Mouse (Mus musculus) heart, adult 9 months (tissue): ENCODE results near the gene Hs3st5.
"Not testable (repeated sequence)": the region's sequence is repeated elsewhere in the genome, so short reads cannot be mapped to it uniquely, and the experiment has no call there.

Experiments used
- DNase-seq, 2 experiments: peaks; one replicate each; pipeline ENCODE4 v3.0.0; 2022; ENCODE audit warnings: low spot score in 2 of 2

The Hs3st5 gene

DNA sequence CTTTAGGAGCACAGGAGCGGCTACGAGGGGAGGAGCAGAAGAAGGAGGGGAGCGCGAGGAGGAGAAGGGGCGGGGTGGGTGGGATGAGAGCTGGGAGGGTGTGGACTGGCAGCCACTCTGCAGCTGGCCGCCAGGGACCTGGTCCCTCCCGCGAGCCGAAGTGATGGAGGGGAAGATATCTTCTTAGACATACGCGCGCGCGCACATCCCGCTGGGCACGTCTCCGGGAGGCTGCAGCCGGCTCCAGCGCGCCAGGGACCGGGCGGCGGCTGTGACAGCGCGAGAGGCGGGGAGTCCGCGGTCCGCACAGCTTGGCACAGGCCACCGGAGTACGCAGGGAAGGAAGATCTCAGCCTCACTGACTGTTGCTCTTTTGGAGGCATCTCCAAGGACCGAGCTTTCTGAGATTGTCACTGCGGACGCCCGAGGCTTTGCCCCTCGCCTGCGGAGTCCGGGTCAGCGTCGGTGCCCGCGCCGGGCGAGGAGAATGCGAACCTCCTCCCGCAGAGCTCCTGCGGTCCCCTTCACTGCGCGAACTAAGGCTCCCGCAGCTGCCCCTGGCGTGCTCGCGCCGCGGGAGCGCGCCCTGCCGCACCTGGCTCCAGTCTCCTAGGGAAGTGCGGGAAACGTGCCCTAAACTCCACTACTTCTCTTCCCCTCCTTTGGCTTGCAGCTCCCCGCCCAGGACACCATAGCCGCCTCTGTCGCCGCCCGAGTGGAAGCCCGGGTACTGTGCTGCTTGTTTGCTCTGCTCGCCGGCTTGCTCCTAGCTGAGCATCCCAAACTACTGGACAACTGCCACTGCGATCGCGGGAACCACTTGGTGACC lies at the start of gene Hs3st5:
Gene Hs3st5 (plus strand): TSS at position 88 of the 829 bp plus-strand sequence.
- no peak for DNase-seq

DNA sequence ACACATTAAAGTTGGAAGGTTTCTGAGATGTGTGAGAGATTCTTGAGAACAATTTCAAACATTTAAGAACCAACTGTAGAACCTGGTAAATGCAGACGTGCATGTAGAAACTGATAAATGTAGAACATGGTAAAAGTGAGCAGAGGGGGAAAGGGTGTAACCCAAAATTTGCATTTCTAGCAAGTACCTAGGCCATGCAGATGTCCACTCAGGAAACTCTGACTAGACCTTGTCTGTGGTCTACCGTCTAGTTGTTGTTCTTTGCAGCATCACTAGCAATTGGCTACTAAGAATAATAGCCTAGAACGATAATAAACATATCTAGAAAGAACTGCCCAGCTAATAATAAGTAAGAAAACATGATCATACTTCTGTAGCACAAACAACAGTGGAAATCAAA lies 38.0 kb upstream of the Hs3st5 start:
- no peak for DNase-seq

DNA sequence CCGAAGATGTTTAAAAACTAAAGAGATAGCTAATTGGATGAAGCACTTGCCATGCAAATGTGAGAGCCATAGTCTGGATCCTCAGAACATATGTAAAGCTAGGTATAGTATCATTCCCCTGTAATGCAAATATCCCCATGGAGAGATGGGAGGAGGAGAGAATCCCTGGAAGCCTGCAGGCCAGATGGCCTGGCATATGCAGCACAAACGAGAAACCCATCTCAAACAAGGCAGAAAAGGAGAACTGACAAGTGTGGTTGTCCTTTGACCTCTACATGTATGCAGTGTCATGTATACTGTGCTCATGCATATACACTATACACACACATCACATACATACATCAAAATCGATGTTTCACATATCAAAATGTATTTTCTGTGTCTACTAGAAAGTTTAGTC lies 35.5 kb upstream of the Hs3st5 start:
- no peak for DNase-seq

DNA sequence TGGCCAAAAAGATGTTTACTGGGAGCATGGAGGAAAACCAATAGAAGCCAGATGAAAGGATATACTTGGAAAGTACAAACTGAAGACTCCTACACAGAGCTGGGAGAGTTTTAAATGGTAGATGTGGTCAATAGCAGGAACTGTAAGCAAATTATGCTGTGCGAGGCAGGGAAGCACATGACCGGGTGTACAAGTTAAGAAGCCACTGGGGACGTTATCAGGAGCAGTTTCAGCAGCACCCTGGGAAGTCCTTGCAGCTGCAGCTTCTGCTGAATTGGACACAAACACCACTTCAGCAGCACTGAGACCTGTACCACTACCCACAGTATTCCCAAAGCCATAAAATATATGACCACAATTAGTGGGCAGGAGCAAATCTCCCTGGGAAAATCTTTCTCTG lies 31.8 kb upstream of the Hs3st5 start:
- no peak for DNase-seq

DNA sequence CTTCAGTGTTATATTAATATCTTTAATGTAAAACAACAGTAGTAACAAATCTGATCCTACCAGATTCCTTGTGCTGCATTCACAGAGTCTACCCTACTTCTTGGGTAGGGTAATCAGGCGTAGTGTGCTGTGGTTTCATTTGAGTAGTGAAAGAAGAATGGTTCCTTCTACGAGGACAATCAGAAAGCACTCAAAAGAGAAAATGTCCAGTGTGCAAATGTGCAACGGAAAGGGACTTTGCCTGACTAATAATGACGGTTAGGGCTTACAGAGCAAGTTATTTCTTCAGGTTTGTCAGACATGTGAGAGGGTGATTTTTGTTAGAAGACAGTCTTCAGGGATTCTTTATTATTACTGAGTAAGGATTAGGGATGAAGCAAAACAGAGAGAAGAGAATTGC lies 29.1 kb upstream of the Hs3st5 start:
- DNase-seq: no peak

DNA sequence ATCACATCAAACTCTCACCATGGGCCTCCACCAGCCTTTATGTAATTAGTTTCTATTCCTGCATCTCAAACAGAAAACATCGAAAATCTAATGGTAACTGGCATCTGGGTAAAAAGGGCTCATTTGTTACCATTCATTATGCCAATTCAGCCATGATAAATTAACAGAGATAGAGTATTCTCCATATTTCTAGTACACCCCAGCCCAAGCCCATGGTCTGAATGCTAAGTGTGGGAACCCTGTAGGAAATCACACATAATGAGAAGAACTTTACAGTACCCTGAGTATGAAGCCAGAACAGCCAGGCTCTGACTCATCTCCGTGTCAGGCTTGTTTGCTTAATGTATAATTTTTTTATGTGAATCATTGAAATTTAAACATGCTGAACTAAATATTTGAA lies 23.3 kb upstream of the Hs3st5 start:
- DNase-seq: no peak

DNA sequence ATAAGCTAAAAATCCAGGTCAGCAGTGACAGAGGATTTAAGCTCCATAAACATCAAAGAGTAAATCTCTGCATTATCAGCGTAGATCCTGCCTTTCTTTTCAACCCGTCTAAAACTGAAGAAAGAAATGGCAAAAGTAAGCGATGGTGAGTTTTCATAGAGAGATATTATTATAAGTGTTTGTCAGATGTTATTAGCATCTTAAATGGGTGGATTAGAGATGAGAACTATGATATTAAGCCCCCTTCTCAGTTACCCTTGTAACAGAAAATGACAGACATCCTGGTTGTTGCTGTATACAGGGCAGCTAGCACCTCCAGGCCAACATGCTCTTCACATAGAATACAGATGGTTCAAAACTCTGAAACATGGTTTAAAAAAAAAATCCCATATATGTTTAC lies 22.6 kb upstream of the Hs3st5 start:
- no peak for DNase-seq

DNA sequence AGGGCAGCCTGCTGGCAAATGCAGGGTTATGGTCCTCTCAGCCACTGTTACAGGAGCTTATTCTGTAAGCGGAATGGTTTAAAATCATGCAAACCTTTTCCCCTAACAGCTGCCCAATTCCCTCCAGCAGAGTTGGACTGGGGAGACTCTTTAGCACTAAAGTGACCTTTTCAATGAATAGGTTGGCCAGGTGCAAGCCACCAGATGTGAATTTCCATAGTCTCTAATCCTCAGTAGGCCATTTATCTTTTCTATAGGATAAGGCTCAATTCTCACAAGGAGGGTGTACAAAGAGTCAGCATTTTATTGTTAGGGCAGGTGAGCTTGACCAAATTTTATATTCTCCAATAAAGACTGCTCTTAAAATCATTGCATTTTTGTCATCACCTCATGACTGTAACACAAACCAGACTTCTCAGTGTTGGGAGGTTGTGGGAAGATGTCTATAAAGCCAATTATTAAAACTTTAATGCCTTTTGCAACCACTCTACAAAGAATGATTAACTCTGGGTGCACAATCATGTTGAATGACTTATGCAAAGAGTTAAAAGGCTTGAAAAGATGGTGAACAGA lies 21.8 kb upstream of the Hs3st5 start:
- no peak for DNase-seq

DNA sequence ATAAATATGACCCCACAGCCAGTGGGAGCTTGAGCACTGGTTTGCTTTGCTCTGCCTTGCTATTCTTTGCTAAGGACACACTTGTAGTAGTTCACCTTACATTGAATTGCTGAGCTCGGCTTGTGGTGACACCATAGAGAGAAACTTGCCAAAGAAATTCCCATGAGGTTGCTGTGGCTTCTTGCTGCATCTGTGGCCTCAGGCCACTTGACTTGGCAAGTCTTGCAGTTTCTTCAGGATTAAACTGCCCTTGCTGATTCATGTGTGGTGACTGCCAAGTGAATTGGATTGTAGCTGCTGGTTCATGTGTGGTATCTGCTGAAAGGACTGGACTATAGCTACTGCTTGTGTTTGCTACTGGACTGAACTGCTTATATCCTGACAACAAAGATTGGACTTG lies 13.0 kb upstream of the Hs3st5 start:
- no peak for DNase-seq

DNA sequence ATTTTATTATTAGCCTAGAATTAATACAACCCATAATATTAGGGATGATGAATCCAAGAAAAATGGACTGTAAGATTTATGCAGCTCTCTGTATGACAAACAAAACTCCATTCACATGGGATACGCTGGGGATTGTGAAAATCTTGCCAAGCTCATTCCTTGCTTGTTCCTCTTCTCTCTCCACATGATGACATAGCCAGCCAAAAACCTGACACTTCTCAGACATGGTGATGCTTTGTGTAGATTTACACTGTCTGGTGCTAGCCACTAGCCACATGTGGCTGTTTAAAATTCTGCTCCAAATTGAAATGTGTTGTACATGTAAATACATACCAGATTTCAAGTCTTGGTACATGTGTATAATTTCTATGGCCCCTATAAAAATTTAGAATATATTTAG lies 6.9 kb upstream of the Hs3st5 start:
- no peak for DNase-seq

DNA sequence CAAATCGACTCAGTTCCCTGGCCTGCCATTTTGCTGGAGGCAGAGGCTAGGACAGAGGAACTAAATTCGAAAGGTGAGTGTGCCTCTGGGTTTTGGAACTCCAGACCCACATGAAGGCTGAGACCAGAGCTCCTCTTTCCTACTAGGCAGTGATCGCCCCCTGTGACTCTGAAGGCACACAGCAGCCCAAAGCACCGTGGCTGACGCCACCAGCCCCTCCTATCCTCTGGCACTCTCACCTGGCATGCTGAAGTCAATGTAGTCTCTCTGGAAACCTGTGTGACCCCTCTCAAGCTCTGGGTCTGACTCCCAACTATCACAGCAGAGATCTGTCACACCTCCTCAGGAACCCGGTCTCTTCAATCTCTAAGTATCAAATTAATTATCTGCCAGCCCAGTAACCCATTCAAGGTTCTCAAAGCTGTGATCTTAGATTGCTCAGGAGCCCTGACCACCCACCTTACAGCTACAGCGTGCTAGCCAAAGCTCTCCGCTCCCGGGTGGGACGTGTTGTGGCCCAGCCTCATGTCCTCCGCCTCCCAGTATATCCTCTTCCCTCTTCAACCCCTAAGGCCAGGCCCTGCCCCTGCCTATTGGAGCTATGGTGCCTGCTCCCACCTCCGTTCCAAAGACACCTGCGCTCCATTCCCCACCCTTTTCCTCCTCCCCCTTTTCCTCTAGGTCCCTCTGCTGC lies 434 bp upstream of the Hs3st5 start:
- no peak for DNase-seq

DNA sequence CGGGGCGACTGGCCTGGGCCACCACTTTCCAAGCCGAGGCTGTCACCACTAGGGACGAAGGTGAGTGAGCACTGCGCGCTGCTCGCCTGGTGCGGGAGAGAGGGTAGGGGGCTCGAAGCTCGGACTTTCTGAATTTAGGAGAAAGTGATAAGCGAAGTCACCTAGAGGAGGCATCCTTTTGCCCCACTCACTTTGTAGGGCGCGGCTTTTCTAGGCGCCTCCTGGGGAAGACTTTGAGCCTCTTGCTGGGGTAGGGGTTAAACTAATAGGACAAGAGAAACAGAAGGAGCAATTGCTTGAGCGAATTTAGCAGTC lies 899 bp downstream of the Hs3st5 start:
- no peak for DNase-seq

DNA sequence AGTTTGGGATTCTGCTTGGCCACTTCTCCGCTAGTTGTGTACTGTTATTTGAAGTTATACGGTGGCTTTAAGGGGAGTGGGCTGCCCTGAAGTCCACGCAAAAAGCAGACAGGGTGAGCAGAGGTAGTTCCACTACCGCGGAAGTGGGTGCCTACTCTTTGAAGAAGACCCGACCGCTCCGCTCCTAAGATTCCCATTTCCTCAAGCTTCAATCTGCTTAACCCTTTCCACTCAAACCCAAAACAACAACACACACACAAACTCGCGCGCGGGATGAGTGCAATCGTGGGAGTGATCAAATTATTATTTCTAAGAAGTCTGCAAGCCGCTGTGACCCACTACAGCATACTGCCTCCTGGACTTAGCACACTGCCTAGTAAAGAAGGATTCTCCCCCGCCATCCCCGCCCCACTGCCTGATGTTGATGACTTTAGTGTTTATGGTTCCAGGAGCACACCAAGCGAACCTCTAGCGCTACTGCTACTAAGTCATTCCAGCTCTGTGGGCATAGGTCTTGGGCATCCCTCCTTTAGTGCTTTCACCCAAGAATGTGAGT lies 1.5 kb downstream of the Hs3st5 start:
- no peak for DNase-seq

DNA sequence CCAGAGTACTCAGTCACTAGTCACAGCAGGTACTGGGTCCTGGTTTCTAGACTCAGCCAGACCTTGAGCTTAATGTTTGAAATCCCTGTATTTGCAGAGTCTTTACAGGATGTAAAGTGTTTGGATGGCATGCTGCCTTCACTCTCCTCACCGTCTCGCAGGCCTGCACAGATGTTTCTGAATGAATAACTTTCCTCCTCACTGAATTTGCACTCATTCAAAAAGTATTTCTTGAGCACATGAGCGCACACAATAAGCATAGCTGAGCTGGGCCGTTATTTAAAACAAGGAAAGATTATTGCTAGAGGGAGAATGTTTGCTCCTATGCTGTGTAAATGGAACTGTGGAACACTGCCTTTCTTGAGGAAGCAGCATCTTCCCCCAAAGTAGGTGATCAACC lies 2.9 kb downstream of the Hs3st5 start:
- DNase-seq: no peak

DNA sequence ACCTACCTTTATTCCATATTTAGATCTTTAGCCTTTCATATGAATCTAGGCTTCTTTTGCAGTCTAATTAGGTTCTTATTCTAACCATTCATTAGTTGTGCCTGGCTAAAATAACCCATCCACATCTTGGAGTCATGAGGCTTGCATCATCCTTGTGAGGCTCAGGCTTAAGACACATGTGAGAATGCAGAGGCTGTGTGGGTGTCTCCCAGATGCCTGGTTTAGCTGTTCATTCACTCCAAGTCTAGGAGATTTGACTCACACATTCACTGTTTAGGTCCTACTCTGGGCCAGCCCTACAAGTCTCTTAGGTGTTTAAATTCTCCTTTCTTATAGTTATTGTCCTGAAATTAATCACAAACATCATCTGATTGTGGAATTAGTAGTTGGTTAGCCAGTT lies 17.3 kb downstream of the Hs3st5 start:
- no peak for DNase-seq

DNA sequence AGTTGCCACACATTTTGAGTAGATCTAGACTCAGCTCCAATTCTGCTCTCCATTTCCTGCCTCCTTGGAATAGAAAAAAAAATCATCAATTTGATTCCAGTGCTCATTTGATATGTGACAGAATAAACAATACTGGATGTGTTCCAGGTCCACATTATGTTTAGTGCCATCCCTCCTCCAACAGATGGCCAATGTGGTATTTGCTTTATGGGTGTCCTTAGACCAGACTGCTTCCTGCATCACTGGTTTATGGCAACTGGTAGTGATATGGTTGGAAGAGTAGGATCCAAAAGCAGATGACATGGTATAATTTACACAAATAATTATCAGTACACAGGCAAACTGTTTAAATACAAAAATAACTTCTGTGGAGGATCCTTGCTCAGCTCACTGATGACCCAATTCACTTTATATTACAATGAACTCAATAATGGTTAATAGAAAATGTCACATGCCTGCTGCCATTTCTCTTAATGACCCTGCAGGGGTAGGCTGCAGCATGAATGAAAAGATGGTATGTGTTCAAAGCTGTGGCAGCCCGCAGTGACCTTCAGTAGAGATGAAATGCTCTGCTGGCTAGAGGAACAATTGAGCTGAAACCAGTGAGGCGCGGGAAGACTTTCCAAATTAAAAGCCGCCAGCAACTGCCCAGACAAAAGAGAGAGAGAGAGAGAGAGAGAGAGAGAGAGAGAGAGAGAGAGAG lies 27.2 kb downstream of the Hs3st5 start:
- no peak for DNase-seq

DNA sequence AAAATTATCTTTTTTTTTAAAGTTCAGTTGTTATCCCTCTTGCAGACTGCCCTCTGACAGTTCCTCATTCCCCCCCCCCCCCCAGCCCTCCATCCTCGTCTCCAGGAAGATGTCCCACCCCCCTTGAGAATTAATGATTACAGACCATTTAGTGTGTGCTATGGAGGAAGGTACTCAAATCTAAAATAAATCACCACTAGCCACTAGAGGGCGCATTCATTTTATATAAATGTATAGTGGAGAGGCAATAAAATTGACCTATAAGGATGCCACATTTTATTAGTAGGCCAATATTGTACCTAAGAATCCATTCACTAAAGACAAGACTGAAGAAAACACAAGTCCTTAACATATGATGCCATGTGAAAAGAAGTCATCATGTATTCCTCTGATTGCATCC lies 40.0 kb downstream of the Hs3st5 start:
- no peak for DNase-seq

DNA sequence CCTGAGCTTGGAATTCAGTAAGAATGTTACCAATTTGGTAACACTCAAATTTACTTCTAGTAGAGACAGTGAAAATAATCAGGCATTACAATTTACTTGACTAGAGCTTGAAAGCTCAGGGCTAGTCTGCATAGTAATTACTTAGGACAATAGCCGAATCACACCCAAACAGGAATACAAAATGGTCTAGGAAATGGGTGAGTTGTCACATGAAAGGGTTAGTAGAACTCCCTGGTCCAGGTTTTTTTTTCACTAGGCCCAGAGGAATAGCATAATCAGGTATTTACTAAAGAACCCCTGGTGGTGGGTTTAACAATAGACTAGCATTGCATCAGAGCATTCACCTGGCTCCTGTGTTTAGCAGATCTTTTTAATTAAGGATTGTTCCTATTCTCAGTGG lies 41.1 kb downstream of the Hs3st5 start:
- DNase-seq: not testable (repeated sequence)

DNA sequence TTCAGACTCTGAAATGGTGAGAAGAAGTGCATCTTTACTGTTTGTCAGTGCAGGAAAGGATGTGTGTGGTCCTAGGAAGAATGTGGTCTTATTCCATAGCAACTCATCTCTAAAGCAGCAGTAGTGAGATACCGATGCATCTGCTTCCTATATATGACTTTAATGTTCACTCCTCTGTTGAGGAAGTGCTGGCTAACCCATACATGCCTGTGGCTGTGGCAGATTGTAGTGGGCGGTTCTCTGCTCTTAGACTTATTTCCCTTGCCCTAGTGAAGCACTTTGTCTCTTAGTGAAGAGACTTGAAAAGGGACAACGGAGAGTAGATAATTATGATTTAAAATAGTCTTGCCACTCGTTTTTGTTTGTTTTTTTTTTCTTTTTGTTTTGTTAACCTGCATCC lies 47.4 kb downstream of the Hs3st5 start:
- DNase-seq: no peak

DNA sequence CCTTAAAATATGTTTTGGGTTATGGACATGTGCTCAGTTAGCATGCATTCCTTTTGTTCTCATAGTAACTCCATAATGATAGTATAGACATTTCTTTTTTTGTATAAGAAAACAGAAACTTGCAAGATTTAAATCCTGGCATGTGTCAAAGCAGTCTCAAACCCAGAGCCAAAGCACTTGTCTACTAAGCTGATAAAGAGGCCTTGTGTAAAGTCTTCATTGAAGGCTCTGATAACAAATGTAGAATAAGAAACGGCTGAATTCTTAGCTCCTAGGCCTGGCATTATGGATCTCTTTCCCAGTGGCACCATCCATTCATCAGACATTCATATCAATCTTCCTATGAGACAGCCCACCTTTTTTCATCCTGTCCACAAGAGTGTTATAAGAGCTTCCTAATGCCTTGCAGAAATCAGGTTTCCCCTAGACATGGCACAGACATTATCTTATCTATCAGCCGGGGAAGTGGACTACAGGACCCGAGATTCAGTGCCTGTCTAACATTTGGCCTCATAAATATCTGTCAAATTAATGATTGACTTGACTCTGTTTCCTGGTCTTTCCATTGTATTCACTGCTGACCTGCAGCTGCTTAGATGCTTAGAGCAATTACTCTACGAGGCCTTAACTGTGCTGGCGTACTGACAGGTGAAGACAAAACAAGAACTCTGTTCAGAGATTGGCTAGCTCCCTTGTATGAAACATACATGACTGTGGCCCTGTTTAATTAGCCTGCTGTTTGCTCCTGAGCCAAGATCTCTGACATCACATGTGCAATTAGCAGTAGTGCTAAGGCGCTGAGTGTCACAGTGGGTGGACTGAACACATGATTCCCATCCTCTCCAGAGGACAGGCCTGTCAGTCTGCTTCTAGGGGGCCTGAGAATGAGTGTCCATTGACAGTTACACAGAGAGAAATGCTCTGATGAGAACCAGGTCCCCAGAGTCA lies 48.6 kb downstream of the Hs3st5 start:
- DNase-seq: no peak

DNA sequence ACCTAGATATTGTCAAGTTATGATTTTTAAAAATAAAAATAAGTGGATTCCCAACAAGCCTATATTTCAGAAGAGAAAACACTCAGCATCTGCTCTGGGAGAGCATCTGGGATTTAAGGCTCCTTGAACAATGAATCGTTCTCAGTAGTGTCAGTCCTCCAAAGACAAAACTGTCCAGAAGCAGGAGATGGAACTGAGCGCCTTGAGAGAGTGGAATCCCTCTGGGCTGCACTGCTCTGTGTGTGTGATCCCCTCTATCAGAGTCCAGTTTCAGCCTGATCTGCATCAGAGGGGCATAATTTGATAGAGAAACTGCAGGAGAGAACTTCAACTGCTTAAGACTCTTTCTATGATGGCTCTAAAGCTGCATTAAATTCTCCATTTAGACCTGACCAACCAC lies 49.5 kb downstream of the Hs3st5 start:
- DNase-seq: no peak
